Mouse (Mus musculus): Measurements from ENCODE around the gene Gramd1b. TPM values are rescaled to one million over a fixed set of nuclear protein-coding genes. Genes with fewer than 3 reads are reported as not detected.

Gene Gramd1b
- polyA plus RNA-seq, 1 experiment: 117 TPM

DNA sequence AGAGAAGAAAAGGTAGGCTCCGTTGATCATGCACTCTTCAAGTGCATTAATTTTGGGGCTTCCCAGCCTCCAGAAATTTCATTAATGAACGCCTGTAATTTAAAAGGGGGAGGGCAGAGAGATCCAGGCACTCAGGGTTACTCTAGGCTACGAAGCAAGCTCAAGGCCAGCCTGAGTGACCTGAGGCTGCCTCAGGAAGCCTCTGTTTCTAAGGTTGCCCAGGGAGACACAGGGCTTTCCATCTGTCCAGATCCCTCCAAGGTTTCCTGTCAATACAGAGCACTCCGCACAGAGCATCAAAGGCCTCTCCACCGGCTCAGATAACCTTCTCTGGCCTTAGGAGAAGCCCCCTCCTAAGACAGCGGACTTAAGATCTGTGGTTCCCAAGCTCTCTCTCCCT, 125.4 kb downstream of the Gramd1b start:
- WGBS: 73% methylated on average over 6 of the region's 6 CpGs
- TF ChIP-seq POLR2A (IDR thresholded peaks at IDR 0.05; ENCODE audit: insufficient read depth, low read depth, low read length) (no peak), CTCF (IDR thresholded peaks at IDR 0.05; ENCODE audit: insufficient read depth, low read depth, low read length) (no peak)
- H3K4me3 ChIP-seq (ENCODE audit: insufficient read depth, low read depth, low read length): no peak overlapping the region
- no peak overlapping the region for H3K27ac ChIP-seq (ENCODE audit: insufficient read depth, low read depth, low read length)
- H3K4me1 ChIP-seq (ENCODE audit: control insufficient read depth, insufficient read depth, low read length): peaks cover 21% of the 10 kb centered on the region

- H3K4me1 ChIP-seq (ENCODE audit: control insufficient read depth, insufficient read depth, low read length): peaks cover 22% of the 10 kb centered on the region
- TF ChIP-seq POLR2A (IDR thresholded peaks at IDR 0.05; ENCODE audit: insufficient read depth, low read depth, low read length): no peak
- no peak for TF ChIP-seq CTCF (IDR thresholded peaks at IDR 0.05; ENCODE audit: insufficient read depth, low read depth, low read length)
- WGBS: 80% methylated on average over 5 of the region's 5 CpGs
- no peak overlapping the region for H3K27ac ChIP-seq (ENCODE audit: insufficient read depth, low read depth, low read length)
- no peak overlapping the region for H3K4me3 ChIP-seq (ENCODE audit: insufficient read depth, low read depth, low read length)
These were observed 125.9 kb downstream of the Gramd1b start for GRCm38 (mm10) chr9:40405263-40405662.

DNA sequence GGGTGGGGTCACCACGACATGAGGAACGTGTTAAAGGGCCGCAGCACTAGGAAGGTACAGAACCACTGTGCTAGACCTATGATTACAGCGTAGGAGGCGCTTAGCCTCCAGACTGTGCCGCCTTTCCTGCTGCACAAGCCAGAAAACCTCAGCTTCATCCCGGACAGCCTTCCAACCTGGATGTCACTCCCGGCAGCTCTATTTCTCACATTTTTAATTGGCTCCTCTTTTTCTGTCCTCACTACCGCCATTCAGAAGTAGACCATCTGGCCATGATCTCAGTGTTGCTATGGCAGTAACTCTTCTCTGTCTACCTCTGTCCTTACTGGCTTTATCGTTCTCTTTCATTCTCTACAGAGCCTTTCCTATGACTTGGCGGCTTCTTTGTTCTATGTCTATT, 126.5 kb downstream of the Gramd1b start:
- peaks cover 24% of the 10 kb centered on the region for H3K4me1 ChIP-seq (ENCODE audit: control insufficient read depth, insufficient read depth, low read length)
- no peak overlapping the region for H3K27ac ChIP-seq (ENCODE audit: insufficient read depth, low read depth, low read length)
- no peak overlapping the region for H3K4me3 ChIP-seq (ENCODE audit: insufficient read depth, low read depth, low read length)
- no peak for TF ChIP-seq CTCF (IDR thresholded peaks at IDR 0.05; ENCODE audit: insufficient read depth, low read depth, low read length)
- TF ChIP-seq POLR2A (IDR thresholded peaks at IDR 0.05; ENCODE audit: insufficient read depth, low read depth, low read length): no peak
- 74% methylated on average over 11 of the region's 11 CpGs for WGBS

DNA sequence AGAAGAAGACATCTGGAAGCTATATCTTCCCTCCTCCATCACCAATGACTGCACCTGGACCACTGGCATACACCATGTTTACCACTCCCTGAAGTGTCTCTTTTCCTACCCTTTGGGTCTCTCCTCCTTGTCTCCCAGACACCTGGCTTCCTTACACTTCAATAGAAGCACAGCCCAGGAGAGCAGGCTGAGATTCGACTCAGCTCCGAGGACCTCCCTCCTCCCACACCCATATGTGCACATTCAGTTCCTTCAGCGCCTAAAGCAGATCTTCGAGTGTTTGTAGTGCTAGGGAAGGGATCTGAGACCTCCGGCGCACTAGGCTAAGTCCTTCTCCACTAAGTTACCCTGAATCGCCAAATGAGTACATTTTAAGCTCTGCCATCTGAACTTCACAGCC, 127.4 kb downstream of the Gramd1b start:
- H3K4me3 ChIP-seq (ENCODE audit: insufficient read depth, low read depth, low read length): no peak overlapping the region
- TF ChIP-seq CTCF (IDR thresholded peaks at IDR 0.05; ENCODE audit: insufficient read depth, low read depth, low read length): no peak
- TF ChIP-seq POLR2A (IDR thresholded peaks at IDR 0.05; ENCODE audit: insufficient read depth, low read depth, low read length): no peak
- H3K27ac ChIP-seq (ENCODE audit: insufficient read depth, low read depth, low read length): no peak overlapping the region
- peaks cover 25% of the 10 kb centered on the region for H3K4me1 ChIP-seq (ENCODE audit: control insufficient read depth, insufficient read depth, low read length)
- 53% methylated on average over 7 of the region's 7 CpGs for WGBS

GRCm38 (mm10) chr9:40401818-40402217, 129.4 kb downstream of the Gramd1b start:
- Histone ChIP-seq H3K4me1 (ENCODE audit: control insufficient read depth, insufficient read depth, low read length) (peaks cover 26% of the 10 kb centered on the region), H3K4me3 (ENCODE audit: insufficient read depth, low read depth, low read length) (no peak overlapping the region), H3K27ac (ENCODE audit: insufficient read depth, low read depth, low read length) (no peak overlapping the region)
- TF ChIP-seq CTCF (IDR thresholded peaks at IDR 0.05; ENCODE audit: insufficient read depth, low read depth, low read length): no peak
- TF ChIP-seq POLR2A (IDR thresholded peaks at IDR 0.05; ENCODE audit: insufficient read depth, low read depth, low read length): no peak
- 85% methylated on average over 5 of the region's 5 CpGs for WGBS

GRCm38 (mm10) chr9:40400854-40401253, 130.3 kb downstream of the Gramd1b start:
- H3K4me3 ChIP-seq (ENCODE audit: insufficient read depth, low read depth, low read length): no peak overlapping the region
- WGBS: 88% methylated on average over 9 of the region's 9 CpGs
- no peak overlapping the region for H3K27ac ChIP-seq (ENCODE audit: insufficient read depth, low read depth, low read length)
- no peak for TF ChIP-seq POLR2A (IDR thresholded peaks at IDR 0.05; ENCODE audit: insufficient read depth, low read depth, low read length)
- TF ChIP-seq CTCF (IDR thresholded peaks at IDR 0.05; ENCODE audit: insufficient read depth, low read depth, low read length): no peak
- H3K4me1 ChIP-seq (ENCODE audit: control insufficient read depth, insufficient read depth, low read length): peaks cover 23% of the 10 kb centered on the region

- 59% methylated on average over 2 of the region's 2 CpGs for WGBS
- Histone ChIP-seq H3K27ac (ENCODE audit: insufficient read depth, low read depth, low read length) (no peak overlapping the region), H3K4me1 (ENCODE audit: control insufficient read depth, insufficient read depth, low read length) (peaks cover 21% of the 10 kb centered on the region), H3K4me3 (ENCODE audit: insufficient read depth, low read depth, low read length) (no peak overlapping the region)
- TF ChIP-seq CTCF (IDR thresholded peaks at IDR 0.05; ENCODE audit: insufficient read depth, low read depth, low read length): no peak
- TF ChIP-seq POLR2A (IDR thresholded peaks at IDR 0.05; ENCODE audit: insufficient read depth, low read depth, low read length): no peak
These were observed 131.0 kb downstream of the Gramd1b start for GRCm38 (mm10) chr9:40400171-40400570.

- H3K4me3 ChIP-seq (ENCODE audit: insufficient read depth, low read depth, low read length): no peak overlapping the region
- WGBS: 43% methylated on average over 6 of the region's 6 CpGs
- TF ChIP-seq CTCF (IDR thresholded peaks at IDR 0.05; ENCODE audit: insufficient read depth, low read depth, low read length) (no peak), POLR2A (IDR thresholded peaks at IDR 0.05; ENCODE audit: insufficient read depth, low read depth, low read length) (no peak)
- H3K4me1 ChIP-seq (ENCODE audit: control insufficient read depth, insufficient read depth, low read length): peaks cover 19% of the 10 kb centered on the region
- peak overlapping the region; percentile 77 for H3K27ac ChIP-seq (ENCODE audit: insufficient read depth, low read depth, low read length)
These were observed 131.7 kb downstream of the Gramd1b start for GRCm38 (mm10) chr9:40399359-40399932.

- TF ChIP-seq CTCF (IDR thresholded peaks at IDR 0.05; ENCODE audit: insufficient read depth, low read depth, low read length) (no peak), POLR2A (IDR thresholded peaks at IDR 0.05; ENCODE audit: insufficient read depth, low read depth, low read length) (no peak)
- WGBS: 77% methylated on average over 7 of the region's 7 CpGs
- peak overlapping the region; percentile 29; the same call in 1 of the 2 replicates for H3K27ac ChIP-seq (ENCODE audit: insufficient read depth, low read depth, low read length)
- no peak overlapping the region for H3K4me3 ChIP-seq (ENCODE audit: insufficient read depth, low read depth, low read length)
- peaks cover 17% of the 10 kb centered on the region for H3K4me1 ChIP-seq (ENCODE audit: control insufficient read depth, insufficient read depth, low read length)
These were observed 133.5 kb downstream of the Gramd1b start for GRCm38 (mm10) chr9:40397471-40398245.
